Comparison of ENCODE assay signal across 8 mouse cellular contexts in genomic region chr14:121865162-121865561, GRCm38 (mm10). TPM values are rescaled to one million over a fixed set of nuclear protein-coding genes. Genes with fewer than 3 reads are reported as not detected.
DNase-seq lines count a peak whose midpoint lies in the region; ATAC-seq and TF ChIP-seq lines count a peak whose summit lies in the region.
"Not testable (repeated sequence)": the region's sequence is repeated elsewhere in the genome, so short reads cannot be mapped to it uniquely, and the experiment has no call there.

No protein-coding gene starts in this region.

- not testable (repeated sequence) for H3K27ac ChIP-seq in kidney, embryonic 14.5 days (ENCODE audit: low read depth, low read length); limb, embryonic 13.5 days; midbrain, postnatal 0 days (ENCODE audit: low read depth, low read length); spleen, adult 2 months (ENCODE audit: insufficient read depth, low read length)

- H3K27me3 ChIP-seq in kidney, embryonic 14.5 days (ENCODE audit: control insufficient read depth, insufficient read depth, low read length); limb, embryonic 13.5 days; midbrain, postnatal 0 days (ENCODE audit: insufficient read depth, low read length); spleen, adult 2 months (ENCODE audit: control insufficient read depth, insufficient read depth, low read length): not testable (repeated sequence)

- DNase-seq in 416B (ENCODE audit: low read depth) = peak; percentile 85
- peak; percentile 38 for DNase-seq in adrenal gland, adult 8-10 months
- peak; percentile 76 for DNase-seq in embryo, embryonic 10 days (ENCODE audit: low spot score)
- DNase-seq in heart, adult 11 months = peak; percentile 79
- peak; percentile 73 for DNase-seq in midbrain, postnatal 0 days (ENCODE audit: low spot score)
- DNase-seq in spleen, adult 2 months (ENCODE audit: low read depth in 1 of 2, low spot score in 2 of 2) = peak; percentile 72 to 80

- TF ChIP-seq POLR2A in spleen, adult 2 months (IDR thresholded peaks at IDR 0.05; ENCODE audit: low read depth, low read length) = not testable (repeated sequence)

- H3K4me3 ChIP-seq in kidney, embryonic 14.5 days (ENCODE audit: low read length); limb, embryonic 13.5 days; midbrain, postnatal 0 days (ENCODE audit: low read depth, low read length); spleen, adult 2 months (ENCODE audit: extremely low read depth, insufficient read depth, insufficient read length): not testable (repeated sequence)

- 0 out of 2 replicates have a peak, but pooled peaks have one; percentile 64 for ATAC-seq in kidney, embryonic 14.5 days (ENCODE audit: low FRiP score, low TSS enrichment)
- ATAC-seq in limb, embryonic 13.5 days (ENCODE audit: low FRiP score, low read depth) = 0 out of 2 replicates have a peak, but pooled peaks have one; percentile 46
- not testable (repeated sequence) for ATAC-seq in midbrain, postnatal 0 days (ENCODE audit: low FRiP score)

- peak; percentile 66 for TF ChIP-seq CTCF in midbrain, postnatal 0 days (IDR thresholded peaks at IDR 0.05)
- peak; percentile 73; the same call in 1 of the 2 replicates for TF ChIP-seq CTCF in spleen, adult 2 months (IDR thresholded peaks at IDR 0.05; ENCODE audit: extremely low read depth, insufficient read depth, insufficient read length, insufficient replicate concordance)

- WGBS in kidney, embryonic 14.5 days = 15% methylated on average over 2 of the region's 2 CpGs
- WGBS in limb, embryonic 13.5 days = 16% methylated on average over 2 of the region's 2 CpGs
- 27% methylated on average over 2 of the region's 2 CpGs for WGBS in midbrain, postnatal 0 days
- 12% methylated on average over 2 of the region's 2 CpGs for WGBS in spleen, adult 2 months

- not testable (repeated sequence) for H3K4me2 ChIP-seq in kidney, embryonic 14.5 days (replicated peaks; ENCODE audit: low read depth, low read length); limb, embryonic 13.5 days (replicated peaks); midbrain, postnatal 0 days (ENCODE audit: low read depth, low read length, poor library complexity, severe bottlenecking)

- not testable (repeated sequence) for H3K4me1 ChIP-seq in kidney, embryonic 14.5 days (ENCODE audit: control insufficient read depth, insufficient read depth, low read length); limb, embryonic 13.5 days; midbrain, postnatal 0 days (ENCODE audit: insufficient read depth, low read length); spleen, adult 2 months (ENCODE audit: control insufficient read depth, insufficient read depth, insufficient read length)

- not testable (repeated sequence) for H3K9ac ChIP-seq in kidney, embryonic 14.5 days (ENCODE audit: low read depth, low read length); limb, embryonic 13.5 days; midbrain, postnatal 0 days (replicated peaks; ENCODE audit: low read length, poor library complexity, severe bottlenecking)

- H3K9me3 ChIP-seq in kidney, embryonic 14.5 days (ENCODE audit: control insufficient read depth, low read length); limb, embryonic 13.5 days; midbrain, postnatal 0 days (ENCODE audit: low read length): not testable (repeated sequence)

- not testable (repeated sequence) for H3K36me3 ChIP-seq in kidney, embryonic 14.5 days (ENCODE audit: control insufficient read depth, insufficient read depth, low read length); limb, embryonic 13.5 days; midbrain, postnatal 0 days (ENCODE audit: insufficient read depth, low read length); spleen, adult 2 months (ENCODE audit: control insufficient read depth, insufficient read depth, low read length)

RNA-seq across cellular contexts. Expression of gene Ubac2, which starts 13.3 kb away (rescaled TPM):
- total RNA-seq in adrenal gland, adult 8-10 months (2022) = 10 to 100 TPM; 32.8 to 43.5 (median 39.2) TPM
- 49.4 and 78.2 TPM in 2 replicates for polyA plus RNA-seq in kidney, embryonic 14.5 days (2014; fragmentation: Nextera tagmentation; extraction: Ambion mirVana)
- 69.2 and 71.6 TPM in 2 replicates for polyA plus RNA-seq in limb, embryonic 13.5 days (2015; fragmentation: Nextera tagmentation; extraction: Ambion mirVana)
- 39.8 and 43.6 TPM in 2 replicates for total RNA-seq in midbrain, postnatal 0 days (2014; rRNA removed)
- 50.9 and 51.7 TPM in 2 replicates for polyA plus RNA-seq in midbrain, postnatal 0 days (2015; fragmentation: Nextera tagmentation; extraction: Ambion mirVana)
- polyA plus RNA-seq in spleen, adult 2 months (2012; rRNA removed) = 45.3 and 61.2 TPM in 2 replicates

RNA-seq across cellular contexts. Expression of gene Gpr18, which starts 50.4 kb away (rescaled TPM):
- under 1 TPM; 0.22 to 0.52 (median 0.45) TPM for total RNA-seq in adrenal gland, adult 8-10 months (2022)
- polyA plus RNA-seq in kidney, embryonic 14.5 days (2014; fragmentation: Nextera tagmentation; extraction: Ambion mirVana) = 0.17 and 0.42 TPM in 2 replicates
- 0.20 and 0.37 TPM in 2 replicates for polyA plus RNA-seq in limb, embryonic 13.5 days (2015; fragmentation: Nextera tagmentation; extraction: Ambion mirVana)
- not detected in 2 replicates for total RNA-seq in midbrain, postnatal 0 days (2014; rRNA removed)
- 0.10 and 0.11 TPM in 2 replicates for polyA plus RNA-seq in midbrain, postnatal 0 days (2015; fragmentation: Nextera tagmentation; extraction: Ambion mirVana)
- 91.9 and 111 TPM in 2 replicates for polyA plus RNA-seq in spleen, adult 2 months (2012; rRNA removed)

Comparison
In these comparisons a context has a peak if more than half of its experiments do, and no peak if none do; other contexts are left out.
1. RNA of gene Gpr18, which starts 50.4 kb away (polyA plus RNA-seq): 91.9 to 111 TPM in spleen, adult 2 months; 0.17 to 0.42 TPM in kidney, embryonic 14.5 days, 0.20 to 0.37 TPM in limb, embryonic 13.5 days and 0.10 to 0.11 TPM in midbrain, postnatal 0 days; every median in the first group is over 10 times any median in the second.
2. Peak in every context shown above with its lines, with median percentiles within 50 percentile points of each other: DNase-seq.